Mouse (Mus musculus) cerebral cortex, adult 2 months (tissue): ENCODE data around the gene Iqch.

Source experiments
- WGBS: fragments of 180-500 bp; shearing (Covaris S2); methylation state at CpG from one replicate; pipeline ENCODE4 v1.1.7; 2018; 5-methylcytosine and 5-hydroxymethylcytosine counted together

Iqch gene

DNA sequence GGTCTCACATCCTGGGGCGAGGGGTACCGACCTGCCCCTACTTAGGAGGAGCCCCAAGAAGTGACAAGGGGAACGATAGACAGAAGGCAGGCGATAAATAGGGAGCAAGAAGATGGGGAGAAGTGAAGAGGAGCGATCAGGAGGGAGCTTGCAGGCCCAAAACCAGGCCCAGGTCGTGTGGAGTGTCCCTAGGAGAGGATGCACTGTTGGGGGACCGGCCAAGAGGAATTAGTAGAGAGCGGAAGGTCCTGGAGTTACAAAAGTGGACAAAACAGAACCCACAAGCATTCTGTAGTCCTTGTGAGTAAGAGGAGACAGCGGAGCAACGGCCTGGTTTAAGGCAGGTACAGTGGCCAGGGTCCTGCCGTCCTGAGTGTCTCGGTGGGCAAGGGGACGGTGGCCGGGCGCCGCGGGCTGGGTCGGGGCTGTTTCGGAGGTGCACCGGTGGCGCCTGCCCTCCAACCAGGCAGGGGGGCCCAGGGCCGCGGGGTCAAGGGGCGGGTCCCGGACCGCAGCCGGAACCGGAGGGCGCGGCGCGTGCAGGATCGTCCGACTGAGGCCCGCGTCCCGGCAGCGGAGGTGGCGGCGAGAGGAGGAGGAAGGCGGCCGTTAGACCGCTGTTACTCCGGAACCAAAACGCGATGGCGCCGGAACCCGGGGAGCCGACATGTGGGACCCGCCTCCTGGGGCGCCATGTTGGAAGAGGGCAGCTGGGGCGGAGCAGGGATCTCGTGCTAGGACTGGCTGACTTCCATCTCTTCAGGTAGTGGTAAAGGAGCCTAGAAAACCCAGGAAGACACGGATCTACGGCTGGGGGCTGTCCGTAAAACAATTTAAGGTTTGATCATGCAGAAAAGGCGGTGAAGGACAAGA, 224.8 kb downstream of the Iqch start, which contains the start of gene Map2k5:
Gene Map2k5 (minus strand): TSS at position 633 of the 873 bp plus-strand sequence.
- 1% methylated on average over 58 of the region's 58 CpGs for WGBS

- 85% methylated on average over 2 of the region's 2 CpGs for WGBS
Measured at GRCm38 (mm10) chr9:63373315-63373714, 229.0 kb downstream of the Iqch start.

GRCm38 (mm10) chr9:63372541-63372940, 229.8 kb downstream of the Iqch start:
- WGBS, result 49% methylated on average over 8 of the region's 8 CpGs
